Mouse (Mus musculus): ENCODE results near the gene Cfdp1. TPM values are rescaled to one million over a fixed set of nuclear protein-coding genes. Genes with fewer than 3 reads are reported as not detected.

The Cfdp1 gene
- polyA plus RNA-seq, 1 experiment from 2014 or later: 98.6 TPM

- DNase-seq (ENCODE audit: low spot score) (peak; percentile 34), ATAC-seq (ENCODE audit: low FRiP score, low TSS enrichment) (no peak)
- TF ChIP-seq EP300 (optimal IDR thresholded peaks at IDR 0.05) (no peak), CTCF (IDR thresholded peaks at IDR 0.05; ENCODE audit: low read depth) (peak; percentile 83)
- Histone ChIP-seq H3K4me2 (replicated peaks; ENCODE audit: low read depth) (no peak overlapping the region), H3K27me3 (ENCODE audit: control insufficient read depth, insufficient read depth, low read length) (no peaks in the 10 kb centered on the region), H3K4me1 (replicated peaks; ENCODE audit: control insufficient read depth, insufficient read depth) (no peaks in the 10 kb centered on the region), H3K9me3 (ENCODE audit: control insufficient read depth, low read length) (no peaks in the 10 kb centered on the region), H3K9ac (ENCODE audit: low read length) (no peak overlapping the region), H3K27ac (replicated peaks) (0 out of 2 replicates have a peak overlapping the region, but pooled peaks have one; percentile 24), H3K4me3 (ENCODE audit: low read depth, low read length) (no peak overlapping the region), H3K36me3 (ENCODE audit: control insufficient read depth, insufficient read depth, low read length) (peaks cover 5% of the 10 kb centered on the region; the same call in 1 of the 2 replicates)
- WGBS: 58% methylated on average over 6 of the region's 6 CpGs
Observed at GRCm38 (mm10) chr8:111825219-111825618, 28.9 kb downstream of the Cfdp1 start.

GRCm38 (mm10) chr8:111824334-111824733 is 29.8 kb downstream of the Cfdp1 start:
- H3K27me3 ChIP-seq (ENCODE audit: control insufficient read depth, insufficient read depth, low read length): no peaks in the 10 kb centered on the region
- H3K36me3 ChIP-seq (ENCODE audit: control insufficient read depth, insufficient read depth, low read length): peaks cover 5% of the 10 kb centered on the region; the same call in 1 of the 2 replicates
- TF ChIP-seq EP300 (optimal IDR thresholded peaks at IDR 0.05) (no peak), CTCF (IDR thresholded peaks at IDR 0.05; ENCODE audit: low read depth) (peak; percentile 61)
- no peak overlapping the region for H3K9ac ChIP-seq (ENCODE audit: low read length)
- no peaks in the 10 kb centered on the region for H3K4me1 ChIP-seq (replicated peaks; ENCODE audit: control insufficient read depth, insufficient read depth)
- 93% methylated on average over 5 of the region's 5 CpGs for whole genome bisulfite sequencing
- no peak overlapping the region for H3K4me2 ChIP-seq (replicated peaks; ENCODE audit: low read depth)
- no peak for DNase-seq (ENCODE audit: low spot score)
- no peak overlapping the region for H3K4me3 ChIP-seq (ENCODE audit: low read depth, low read length)
- no peak overlapping the region for H3K27ac ChIP-seq (replicated peaks)
- H3K9me3 ChIP-seq (ENCODE audit: control insufficient read depth, low read length): no peaks in the 10 kb centered on the region
- no peak for ATAC-seq (ENCODE audit: low FRiP score, low TSS enrichment)

DNA sequence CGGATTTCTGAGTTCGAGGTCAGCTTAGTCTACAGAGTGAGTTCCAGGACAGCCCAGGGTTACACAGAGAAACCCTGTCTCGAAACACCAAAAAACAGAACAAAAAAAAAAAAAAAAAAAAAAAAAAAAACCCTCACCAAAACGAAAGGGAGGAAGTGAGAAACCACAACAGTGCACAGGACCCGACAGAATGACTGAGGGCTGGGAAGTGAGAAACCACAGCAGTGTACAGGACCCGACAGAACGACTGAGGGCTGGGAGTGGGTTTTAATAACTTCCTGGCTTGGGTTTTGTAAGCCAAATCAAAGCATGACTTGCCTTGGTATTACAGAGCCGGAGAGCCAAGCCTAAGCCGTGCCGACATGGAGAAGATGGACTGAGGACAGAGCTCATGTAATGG is 32.9 kb downstream of the Cfdp1 start:
- no peak overlapping the region for H3K4me2 ChIP-seq (replicated peaks; ENCODE audit: low read depth)
- H3K27me3 ChIP-seq (ENCODE audit: control insufficient read depth, insufficient read depth, low read length): no peaks in the 10 kb centered on the region
- no peaks in the 10 kb centered on the region for H3K36me3 ChIP-seq (ENCODE audit: control insufficient read depth, insufficient read depth, low read length)
- 77% methylated on average over 10 of the region's 10 CpGs for WGBS
- DNase-seq (ENCODE audit: low spot score): no peak
- TF ChIP-seq CTCF (IDR thresholded peaks at IDR 0.05; ENCODE audit: low read depth): no peak
- TF ChIP-seq EP300 (optimal IDR thresholded peaks at IDR 0.05): no peak
- ATAC-seq (ENCODE audit: low FRiP score, low TSS enrichment): no peak
- no peak overlapping the region for H3K9ac ChIP-seq (ENCODE audit: low read length)
- H3K4me3 ChIP-seq (ENCODE audit: low read depth, low read length): no peak overlapping the region
- no peak overlapping the region for H3K27ac ChIP-seq (replicated peaks)
- H3K4me1 ChIP-seq (replicated peaks; ENCODE audit: control insufficient read depth, insufficient read depth): no peaks in the 10 kb centered on the region
- no peaks in the 10 kb centered on the region for H3K9me3 ChIP-seq (ENCODE audit: control insufficient read depth, low read length)

GRCm38 (mm10) chr8:111820691-111821090 is 33.4 kb downstream of the Cfdp1 start:
- Histone ChIP-seq H3K27ac (replicated peaks) (no peak overlapping the region), H3K4me1 (replicated peaks; ENCODE audit: control insufficient read depth, insufficient read depth) (no peaks in the 10 kb centered on the region), H3K4me3 (ENCODE audit: low read depth, low read length) (no peak overlapping the region), H3K9ac (ENCODE audit: low read length) (no peak overlapping the region), H3K27me3 (ENCODE audit: control insufficient read depth, insufficient read depth, low read length) (no peaks in the 10 kb centered on the region), H3K36me3 (ENCODE audit: control insufficient read depth, insufficient read depth, low read length) (no peaks in the 10 kb centered on the region), H3K4me2 (replicated peaks; ENCODE audit: low read depth) (no peak overlapping the region), H3K9me3 (ENCODE audit: control insufficient read depth, low read length) (no peaks in the 10 kb centered on the region)
- DNase-seq (ENCODE audit: low spot score) (no peak), ATAC-seq (ENCODE audit: low FRiP score, low TSS enrichment) (no peak)
- TF ChIP-seq CTCF (IDR thresholded peaks at IDR 0.05; ENCODE audit: low read depth): no peak
- no peak for TF ChIP-seq EP300 (optimal IDR thresholded peaks at IDR 0.05)
- 79% methylated on average over 4 of the region's 4 CpGs for WGBS

GRCm38 (mm10) chr8:111820018-111820417 is 34.1 kb downstream of the Cfdp1 start:
- Histone ChIP-seq H3K9ac (ENCODE audit: low read length) (no peak overlapping the region), H3K4me1 (replicated peaks; ENCODE audit: control insufficient read depth, insufficient read depth) (no peaks in the 10 kb centered on the region), H3K4me3 (ENCODE audit: low read depth, low read length) (no peak overlapping the region), H3K4me2 (replicated peaks; ENCODE audit: low read depth) (no peak overlapping the region), H3K27ac (replicated peaks) (no peak overlapping the region), H3K9me3 (ENCODE audit: control insufficient read depth, low read length) (no peaks in the 10 kb centered on the region), H3K36me3 (ENCODE audit: control insufficient read depth, insufficient read depth, low read length) (no peaks in the 10 kb centered on the region; the same call in 1 of the 2 replicates), H3K27me3 (ENCODE audit: control insufficient read depth, insufficient read depth, low read length) (no peaks in the 10 kb centered on the region)
- no peak for TF ChIP-seq EP300 (optimal IDR thresholded peaks at IDR 0.05)
- no peak for TF ChIP-seq CTCF (IDR thresholded peaks at IDR 0.05; ENCODE audit: low read depth)
- 88% methylated on average over 12 of the region's 12 CpGs for WGBS
- DNase-seq (ENCODE audit: low spot score) (no peak), ATAC-seq (ENCODE audit: low FRiP score, low TSS enrichment) (no peak; the same call in 1 of the 2 replicates)

GRCm38 (mm10) chr8:111818556-111818955 is 35.5 kb downstream of the Cfdp1 start:
- H3K27ac ChIP-seq (replicated peaks): peak overlapping the region; percentile 31; the same call in 1 of the 2 replicates
- peaks cover 3% of the 10 kb centered on the region; the same call in 1 of the 2 replicates for H3K36me3 ChIP-seq (ENCODE audit: control insufficient read depth, insufficient read depth, low read length)
- no peaks in the 10 kb centered on the region for H3K9me3 ChIP-seq (ENCODE audit: control insufficient read depth, low read length)
- ATAC-seq (ENCODE audit: low FRiP score, low TSS enrichment) (no peak; the same call in 1 of the 2 replicates), DNase-seq (ENCODE audit: low spot score) (no peak)
- H3K4me3 ChIP-seq (ENCODE audit: low read depth, low read length): no peak overlapping the region
- peak; percentile 83 for TF ChIP-seq EP300 (optimal IDR thresholded peaks at IDR 0.05)
- no peak for TF ChIP-seq CTCF (IDR thresholded peaks at IDR 0.05; ENCODE audit: low read depth)
- H3K9ac ChIP-seq (ENCODE audit: low read length): no peak overlapping the region
- no peaks in the 10 kb centered on the region for H3K27me3 ChIP-seq (ENCODE audit: control insufficient read depth, insufficient read depth, low read length)
- no peak overlapping the region for H3K4me2 ChIP-seq (replicated peaks; ENCODE audit: low read depth)
- WGBS: 82% methylated on average over 3 of the region's 3 CpGs
- no peaks in the 10 kb centered on the region for H3K4me1 ChIP-seq (replicated peaks; ENCODE audit: control insufficient read depth, insufficient read depth)
